27 mouse cellular contexts compared by ENCODE assay signal in genomic region chr1:54854388-54854787, GRCm38 (mm10).
DNase-seq lines count a peak whose midpoint lies in the region; ATAC-seq lines count a peak whose summit lies in the region.
"Had no signal": no experiment of that assay in that cellular context is flagged by ENCODE, and none has a peak within 500 bp of the region (broad histone marks: within the 10 kb centered on the region; RNA-seq: fewer than 3 reads in every experiment).

No protein-coding gene starts in this region.

- H3K27me3 ChIP-seq in embryonic facial prominence, embryonic 10.5 days (replicated peaks; ENCODE audit: low read depth, poor library complexity, severe bottlenecking), result no peaks in the 10 kb centered on the region
- H3K27me3 ChIP-seq: heart, embryonic 13.5 days; hindbrain, embryonic 15.5 days; limb, embryonic 13.5 days; liver, embryonic 12.5 days; midbrain, embryonic 15.5 days; neural tube, embryonic 13.5 days had no signal

- no peaks in the 10 kb centered on the region for H3K36me3 ChIP-seq in embryonic facial prominence, embryonic 10.5 days (replicated peaks)
- H3K36me3 ChIP-seq: forebrain, embryonic 12.5 days; G1E; heart, embryonic 13.5 days; hindbrain, embryonic 10.5 days; hindbrain, embryonic 15.5 days; limb, embryonic 13.5 days; liver, embryonic 12.5 days; midbrain, embryonic 15.5 days; neural tube, embryonic 13.5 days had no signal

- no peaks in the 10 kb centered on the region for H3K9me3 ChIP-seq in embryonic facial prominence, embryonic 10.5 days
- H3K9me3 ChIP-seq: forebrain, embryonic 12.5 days; G1E; heart, embryonic 13.5 days; hindbrain, embryonic 10.5 days; hindbrain, embryonic 15.5 days; limb, embryonic 13.5 days; liver, embryonic 12.5 days; midbrain, embryonic 15.5 days; neural tube, embryonic 13.5 days had no signal

- WGBS in embryonic facial prominence, embryonic 10.5 days, result 79% methylated on average over 1 of the region's 1 CpGs

- peak; percentile 14 to 22 for DNase-seq in spleen, postnatal 36 days (ENCODE audit: low spot score in 2 of 2)
- DNase-seq in spleen, postnatal 10 days (ENCODE audit: low spot score in 2 of 2), result no peak
- DNase-seq in layer of hippocampus, adult 9-11 months, result no peak
- DNase-seq in embryonic facial prominence, embryonic 10.5 days (ENCODE audit: low spot score), result no peak
- no peak for DNase-seq in liver
- DNase-seq: adrenal gland, postnatal 25 days; cerebellum, adult 18-20 months; cerebellum, postnatal 10 days; forebrain, postnatal 0 days; heart, adult 2 months; heart, postnatal 14 days; liver, postnatal 0 days; lung, postnatal 36 days had no signal

- H3K4me3 ChIP-seq in embryonic facial prominence, embryonic 10.5 days, result no peak overlapping the region
- H3K4me3 ChIP-seq: erythroblast, embryonic 14.5 days; forebrain, embryonic 12.5 days; heart, adult 2 months; heart, embryonic 13.5 days; hindbrain, embryonic 10.5 days; hindbrain, embryonic 15.5 days; left cerebral cortex, adult 2 months; limb, embryonic 13.5 days; liver, embryonic 12.5 days; midbrain, embryonic 15.5 days; neural tube, embryonic 13.5 days had no signal

- peak; percentile 73 for ATAC-seq in CD4-positive, CD25-positive, alpha-beta regulatory T cell, adult 4 months
- peak; percentile 81 for ATAC-seq in inflammation-experienced regulatory T-cells, adult 6 months
- ATAC-seq in neutrophil, adult 5-6 weeks (ENCODE audit: extremely low read depth, insufficient number of reproducible peaks, low FRiP score, poor library complexity, severe bottlenecking), result 0 out of 2 replicates have a peak, but pooled peaks have one; percentile 11
- ATAC-seq: forebrain, postnatal 0 days had no signal

- peaks cover 55% of the 10 kb centered on the region for H3K4me1 ChIP-seq in embryonic facial prominence, embryonic 10.5 days

- H3K27ac ChIP-seq in embryonic facial prominence, embryonic 10.5 days (replicated peaks), result no peak overlapping the region
- H3K27ac ChIP-seq: forebrain, embryonic 12.5 days; heart, adult 2 months; heart, embryonic 13.5 days; hindbrain, embryonic 10.5 days; hindbrain, embryonic 15.5 days; left cerebral cortex, adult 2 months; limb, embryonic 13.5 days; liver, embryonic 12.5 days; midbrain, embryonic 15.5 days had no signal

Comparison
In these comparisons a context has a peak if more than half of its experiments do, and no peak if none do; other contexts are left out.
1. DNase-seq: peak in spleen, postnatal 36 days (2 of 2); none in spleen, postnatal 10 days (0 of 2), layer of hippocampus, adult 9-11 months (single experiment), embryonic facial prominence, embryonic 10.5 days (single experiment) and liver (single experiment).
2. ATAC-seq: peak in every context shown above with its lines; median percentile 81 in inflammation-experienced regulatory T-cells, adult 6 months; 73 in CD4-positive, CD25-positive, alpha-beta regulatory T cell, adult 4 months; 11 in neutrophil, adult 5-6 weeks.